ENCODE assay signal across 26 mouse cellular contexts in genomic region chr11:89548786-89549185, GRCm38 (mm10).
DNase-seq lines count a peak whose midpoint lies in the region; ATAC-seq and TF ChIP-seq lines count a peak whose summit lies in the region.
"Had no signal": no experiment of that assay in that cellular context is flagged by ENCODE, and none has a peak within 500 bp of the region (broad histone marks: within the 10 kb centered on the region; RNA-seq: fewer than 3 reads in every experiment).

No protein-coding gene starts in this region.

- DNase-seq in forebrain, postnatal 0 days, result no peak
- no peak for DNase-seq in kidney, postnatal 0 days (ENCODE audit: low spot score)
- DNase-seq in R1 (ENCODE audit: low read depth, low spot score), result peak; percentile 69
- DNase-seq in cerebellum, postnatal 4 days (ENCODE audit: low spot score in 2 of 2), result no peak
- no peak for DNase-seq in embryonic facial prominence, embryonic 10.5 days (ENCODE audit: low spot score)
- DNase-seq: adrenal gland, postnatal 10 days; adrenal gland, postnatal 36 days; B cell, adult 2 months; cerebellum, adult 18-20 months; cerebellum, adult 9-10 months; cerebellum, postnatal 25 days; embryo, embryonic 11 days; gastrocnemius, postnatal 25 days; heart, adult 2 months; kidney, adult 18-20 months; kidney, adult 9 months had no signal

- H3K36me3 ChIP-seq in forebrain, postnatal 0 days (ENCODE audit: insufficient read depth), result no peaks in the 10 kb centered on the region
- H3K36me3 ChIP-seq in forebrain, embryonic 15.5 days, result no peaks in the 10 kb centered on the region
- no peaks in the 10 kb centered on the region for H3K36me3 ChIP-seq in kidney, postnatal 0 days (ENCODE audit: insufficient read depth, low read length)
- no peaks in the 10 kb centered on the region for H3K36me3 ChIP-seq in kidney, embryonic 14.5 days (ENCODE audit: control insufficient read depth, insufficient read depth, low read length)
- no peaks in the 10 kb centered on the region for H3K36me3 ChIP-seq in embryonic facial prominence, embryonic 10.5 days (replicated peaks)
- H3K36me3 ChIP-seq: forebrain, embryonic 10.5 days; heart, embryonic 10.5 days; hindbrain, embryonic 13.5 days had no signal

- H3K4me2 ChIP-seq in forebrain, postnatal 0 days (ENCODE audit: low read depth), result no peak overlapping the region
- H3K4me2 ChIP-seq in forebrain, embryonic 15.5 days (replicated peaks), result no peak overlapping the region
- no peak overlapping the region for H3K4me2 ChIP-seq in kidney, postnatal 0 days (ENCODE audit: low read length)
- no peak overlapping the region for H3K4me2 ChIP-seq in kidney, embryonic 14.5 days (replicated peaks; ENCODE audit: low read depth, low read length)
- H3K4me2 ChIP-seq: hindbrain, embryonic 13.5 days had no signal

- H3K27me3 ChIP-seq in forebrain, postnatal 0 days (ENCODE audit: insufficient read depth, low read length), result no peaks in the 10 kb centered on the region
- H3K27me3 ChIP-seq in forebrain, embryonic 15.5 days, result no peaks in the 10 kb centered on the region
- no peaks in the 10 kb centered on the region for H3K27me3 ChIP-seq in kidney, postnatal 0 days (ENCODE audit: insufficient read depth, low read length)
- no peaks in the 10 kb centered on the region; the same call in 1 of the 2 replicates for H3K27me3 ChIP-seq in kidney, embryonic 14.5 days (ENCODE audit: control insufficient read depth, insufficient read depth, low read length)
- H3K27me3 ChIP-seq in embryonic facial prominence, embryonic 10.5 days (replicated peaks; ENCODE audit: low read depth, poor library complexity, severe bottlenecking), result no peaks in the 10 kb centered on the region; the same call in 1 of the 2 replicates

- 0 out of 2 replicates have a peak, but pooled peaks have one; percentile 5 for TF ChIP-seq CTCF in forebrain, postnatal 0 days (IDR thresholded peaks at IDR 0.05; ENCODE audit: low read depth)
- peak; percentile 9; the same call in 1 of the 2 replicates for TF ChIP-seq CTCF in kidney, postnatal 0 days (IDR thresholded peaks at IDR 0.05; ENCODE audit: low read depth)

- H3K9ac ChIP-seq in forebrain, postnatal 0 days, result no peak overlapping the region
- H3K9ac ChIP-seq in forebrain, embryonic 15.5 days (replicated peaks), result no peak overlapping the region
- no peak overlapping the region for H3K9ac ChIP-seq in kidney, postnatal 0 days (ENCODE audit: low read depth, low read length)
- H3K9ac ChIP-seq in kidney, embryonic 14.5 days (ENCODE audit: low read depth, low read length), result no peak overlapping the region
- H3K9ac ChIP-seq: hindbrain, embryonic 13.5 days had no signal

- H3K4me1 ChIP-seq in forebrain, postnatal 0 days (ENCODE audit: insufficient read depth), result no peaks in the 10 kb centered on the region
- peaks cover 6% of the 10 kb centered on the region; the same call in 1 of the 2 replicates for H3K4me1 ChIP-seq in forebrain, embryonic 15.5 days
- no peaks in the 10 kb centered on the region for H3K4me1 ChIP-seq in kidney, postnatal 0 days (replicated peaks; ENCODE audit: insufficient read depth, low read length)
- peaks cover 7% of the 10 kb centered on the region; the same call in 1 of the 2 replicates for H3K4me1 ChIP-seq in kidney, embryonic 14.5 days (ENCODE audit: control insufficient read depth, insufficient read depth, low read length)
- peaks cover 20% of the 10 kb centered on the region for H3K4me1 ChIP-seq in embryonic facial prominence, embryonic 10.5 days

- H3K4me3 ChIP-seq in forebrain, postnatal 0 days (ENCODE audit: low read depth, low read length), result no peak overlapping the region
- H3K4me3 ChIP-seq in forebrain, embryonic 15.5 days, result no peak overlapping the region
- no peak overlapping the region for H3K4me3 ChIP-seq in kidney, postnatal 0 days (replicated peaks; ENCODE audit: low read depth, low read length)
- no peak overlapping the region for H3K4me3 ChIP-seq in kidney, embryonic 14.5 days (ENCODE audit: low read length)
- no peak overlapping the region for H3K4me3 ChIP-seq in embryonic facial prominence, embryonic 10.5 days
- H3K4me3 ChIP-seq: forebrain, embryonic 10.5 days; heart, adult 2 months; heart, embryonic 10.5 days; hindbrain, embryonic 13.5 days had no signal

- 60% methylated on average over 4 of the region's 4 CpGs for WGBS in forebrain, postnatal 0 days
- 54% methylated on average over 4 of the region's 4 CpGs for WGBS in forebrain, embryonic 15.5 days
- WGBS in kidney, postnatal 0 days, result 44% methylated on average over 4 of the region's 4 CpGs
- 45% methylated on average over 4 of the region's 4 CpGs for WGBS in kidney, embryonic 14.5 days
- WGBS in embryonic facial prominence, embryonic 10.5 days, result 44% methylated on average over 4 of the region's 4 CpGs

- H3K9me3 ChIP-seq in forebrain, postnatal 0 days (ENCODE audit: low read length), result no peaks in the 10 kb centered on the region
- no peaks in the 10 kb centered on the region for H3K9me3 ChIP-seq in forebrain, embryonic 15.5 days
- H3K9me3 ChIP-seq in kidney, postnatal 0 days (replicated peaks; ENCODE audit: low read length), result no peaks in the 10 kb centered on the region
- no peaks in the 10 kb centered on the region for H3K9me3 ChIP-seq in kidney, embryonic 14.5 days (ENCODE audit: control insufficient read depth, low read length)
- no peaks in the 10 kb centered on the region for H3K9me3 ChIP-seq in embryonic facial prominence, embryonic 10.5 days
- H3K9me3 ChIP-seq: forebrain, embryonic 10.5 days; heart, embryonic 10.5 days; hindbrain, embryonic 13.5 days had no signal

- no peak overlapping the region for H3K27ac ChIP-seq in forebrain, postnatal 0 days (ENCODE audit: low read depth, low read length)
- no peak overlapping the region for H3K27ac ChIP-seq in forebrain, embryonic 15.5 days (replicated peaks)
- no peak overlapping the region for H3K27ac ChIP-seq in kidney, postnatal 0 days
- H3K27ac ChIP-seq in kidney, embryonic 14.5 days (ENCODE audit: low read depth, low read length), result no peak overlapping the region
- no peak overlapping the region for H3K27ac ChIP-seq in embryonic facial prominence, embryonic 10.5 days (replicated peaks)
- H3K27ac ChIP-seq: forebrain, embryonic 10.5 days; heart, adult 2 months; heart, embryonic 10.5 days; hindbrain, embryonic 13.5 days had no signal

- no peak for ATAC-seq in forebrain, postnatal 0 days
- no peak for ATAC-seq in forebrain, embryonic 15.5 days (replicated peaks)
- ATAC-seq in kidney, postnatal 0 days (replicated peaks; ENCODE audit: low FRiP score, low read depth), result no peak
- no peak for ATAC-seq in kidney, embryonic 14.5 days (ENCODE audit: low FRiP score, low TSS enrichment)
- ATAC-seq: activated CD4-positive, CD25-positive, alpha-beta regulatory T cell, adult 4 months; forebrain, embryonic 16.5 days; hindbrain, embryonic 16.5 days; inflammation-experienced regulatory T-cells, adult 6 months; intestine, embryonic 16.5 days had no signal
